Mouse (Mus musculus): Measurements from ENCODE around the gene Pdlim7. TPM values are rescaled to one million over a fixed set of nuclear protein-coding genes. Genes with fewer than 3 reads are reported as not detected.

Gene Pdlim7
- polyA plus RNA-seq, 1 experiment from 2014 or later = 199 TPM

GRCm38 (mm10) chr13:55543447-55543846 is 30.0 kb upstream of the Pdlim7 start:
- no peaks in the 10 kb centered on the region for H3K4me1 ChIP-seq (ENCODE audit: insufficient read depth)
- peaks cover 97% of the 10 kb centered on the region for H3K36me3 ChIP-seq (ENCODE audit: insufficient read depth)
- H3K4me2 ChIP-seq = no peak overlapping the region
- no peaks in the 10 kb centered on the region for H3K9me3 ChIP-seq (ENCODE audit: low read depth, low read length)
- H3K27ac ChIP-seq (ENCODE audit: low read depth) = no peak overlapping the region
- DNase-seq (no peak), ATAC-seq (ENCODE audit: insufficient read depth) (no peak)
- 89% methylated on average over 8 of the region's 8 CpGs for WGBS
- TF ChIP-seq CTCF (IDR thresholded peaks at IDR 0.05; ENCODE audit: low read depth) = no peak
- H3K4me3 ChIP-seq (ENCODE audit: low read depth, low read length) = no peak overlapping the region
- H3K27me3 ChIP-seq (ENCODE audit: insufficient read depth, low read length) = no peaks in the 10 kb centered on the region
- no peak overlapping the region for H3K9ac ChIP-seq

GRCm38 (mm10) chr13:55542891-55543290 is 29.4 kb upstream of the Pdlim7 start:
- 95% methylated on average over 4 of the region's 4 CpGs for WGBS
- H3K36me3 ChIP-seq (ENCODE audit: insufficient read depth) = peaks cover 97% of the 10 kb centered on the region
- no peak overlapping the region for H3K4me3 ChIP-seq (ENCODE audit: low read depth, low read length)
- no peak for TF ChIP-seq CTCF (IDR thresholded peaks at IDR 0.05; ENCODE audit: low read depth)
- ATAC-seq (ENCODE audit: insufficient read depth) = no peak
- no peaks in the 10 kb centered on the region for H3K4me1 ChIP-seq (ENCODE audit: insufficient read depth)
- no peaks in the 10 kb centered on the region for H3K27me3 ChIP-seq (ENCODE audit: insufficient read depth, low read length)
- no peak for DNase-seq
- H3K27ac ChIP-seq (ENCODE audit: low read depth) = no peak overlapping the region
- no peak overlapping the region for H3K4me2 ChIP-seq
- H3K9ac ChIP-seq = no peak overlapping the region
- H3K9me3 ChIP-seq (ENCODE audit: low read depth, low read length) = no peaks in the 10 kb centered on the region

GRCm38 (mm10) chr13:55540933-55541332 is 27.5 kb upstream of the Pdlim7 start:
- DNase-seq = no peak
- H3K36me3 ChIP-seq (ENCODE audit: insufficient read depth) = peaks cover 81% of the 10 kb centered on the region
- H3K4me2 ChIP-seq = no peak overlapping the region
- H3K27me3 ChIP-seq (ENCODE audit: insufficient read depth, low read length) = no peaks in the 10 kb centered on the region
- ATAC-seq (ENCODE audit: insufficient read depth) = no peak
- H3K4me1 ChIP-seq (ENCODE audit: insufficient read depth) = no peaks in the 10 kb centered on the region
- no peak for TF ChIP-seq CTCF (IDR thresholded peaks at IDR 0.05; ENCODE audit: low read depth)
- 89% methylated on average over 2 of the region's 2 CpGs for WGBS
- no peak overlapping the region for H3K9ac ChIP-seq
- H3K9me3 ChIP-seq (ENCODE audit: low read depth, low read length) = no peaks in the 10 kb centered on the region
- no peak overlapping the region for H3K27ac ChIP-seq (ENCODE audit: low read depth)
- no peak overlapping the region for H3K4me3 ChIP-seq (ENCODE audit: low read depth, low read length)

GRCm38 (mm10) chr13:55536194-55537175 is 23.0 kb upstream of the Pdlim7 start, which contains the start of gene Ddx41:
Ddx41 (minus strand) TSS chr13:55536658.
- Histone ChIP-seq H3K4me1 (ENCODE audit: insufficient read depth) (0 out of 2 replicates have a peak, but pooled peaks cover 4% of the 10 kb centered on the region), H3K4me3 (ENCODE audit: low read depth, low read length) (peak within 1 kb of the TSS; percentile 89), H3K27me3 (ENCODE audit: insufficient read depth, low read length) (no peaks in the 10 kb centered on the region), H3K36me3 (ENCODE audit: insufficient read depth) (peaks cover 73% of the 10 kb centered on the region), H3K27ac (ENCODE audit: low read depth) (no peak within 1 kb of the TSS; the same call in 1 of the 2 replicates), H3K9me3 (ENCODE audit: low read depth, low read length) (no peaks in the 10 kb centered on the region), H3K9ac (peak within 1 kb of the TSS; percentile 73), H3K4me2 (peak within 1 kb of the TSS; percentile 94)
- under 1% methylated on average over 70 of the region's 70 CpGs for WGBS
- ATAC-seq (ENCODE audit: insufficient read depth) (peak; percentile 99), DNase-seq (peak; percentile 100)
- peak; percentile 92 for TF ChIP-seq CTCF (IDR thresholded peaks at IDR 0.05; ENCODE audit: low read depth)

GRCm38 (mm10) chr13:55535796-55536193 is 22.3 kb upstream of the Pdlim7 start:
- H3K4me2 ChIP-seq = peak overlapping the region; percentile 94
- no peaks in the 10 kb centered on the region for H3K27me3 ChIP-seq (ENCODE audit: insufficient read depth, low read length)
- DNase-seq = no peak
- peak overlapping the region; percentile 73 for H3K9ac ChIP-seq
- no peak for ATAC-seq (ENCODE audit: insufficient read depth)
- peaks cover 72% of the 10 kb centered on the region for H3K36me3 ChIP-seq (ENCODE audit: insufficient read depth)
- H3K4me1 ChIP-seq (ENCODE audit: insufficient read depth) = 0 out of 2 replicates have a peak, but pooled peaks cover 4% of the 10 kb centered on the region
- H3K27ac ChIP-seq (ENCODE audit: low read depth) = no peak overlapping the region
- no peaks in the 10 kb centered on the region for H3K9me3 ChIP-seq (ENCODE audit: low read depth, low read length)
- peak overlapping the region; percentile 89 for H3K4me3 ChIP-seq (ENCODE audit: low read depth, low read length)
- 17% methylated on average over 17 of the region's 17 CpGs for WGBS
- TF ChIP-seq CTCF (IDR thresholded peaks at IDR 0.05; ENCODE audit: low read depth) = no peak

GRCm38 (mm10) chr13:55535191-55535590 is 21.7 kb upstream of the Pdlim7 start:
- Histone ChIP-seq H3K4me2 (peak overlapping the region; percentile 94), H3K27ac (ENCODE audit: low read depth) (no peak overlapping the region), H3K9ac (peak overlapping the region; percentile 73; the same call in 1 of the 2 replicates), H3K36me3 (ENCODE audit: insufficient read depth) (peaks cover 72% of the 10 kb centered on the region), H3K4me3 (ENCODE audit: low read depth, low read length) (peak overlapping the region; percentile 89), H3K4me1 (ENCODE audit: insufficient read depth) (0 out of 2 replicates have a peak, but pooled peaks cover 4% of the 10 kb centered on the region), H3K27me3 (ENCODE audit: insufficient read depth, low read length) (no peaks in the 10 kb centered on the region), H3K9me3 (ENCODE audit: low read depth, low read length) (no peaks in the 10 kb centered on the region)
- no peak for TF ChIP-seq CTCF (IDR thresholded peaks at IDR 0.05; ENCODE audit: low read depth)
- DNase-seq (no peak), ATAC-seq (ENCODE audit: insufficient read depth) (no peak)
- 92% methylated on average over 15 of the region's 15 CpGs for WGBS
